Mouse (Mus musculus) midbrain, embryonic 12.5 days (tissue): ENCODE data around the gene Sik1. TPM values are rescaled to one million over a fixed set of nuclear protein-coding genes. Genes with fewer than 3 reads are reported as not detected.

Source experiments
- ATAC-seq: fragments of 200-750 bp; cut with Nextera tagmentation; 2 replicates; pipeline ENCODE4 v1.8.0; 2017; ENCODE audit warnings: low read depth, moderate TSS enrichment, moderate library complexity; ENCODE audit not compliant: low FRiP score
- H3K27ac ChIP-seq: fragments of 300-500 bp; sonication (generic); replicated peaks from 2 replicates; pipeline ENCODE4 v1.5.1; 2016; ENCODE audit warnings: mild to moderate bottlenecking
- H3K27me3 ChIP-seq: fragments of 300-500 bp; sonication (generic); 2 replicates; pipeline ENCODE4 v1.6.1; 2016; ENCODE audit warnings: mild to moderate bottlenecking
- H3K36me3 ChIP-seq: fragments of 300-500 bp; sonication (generic); 2 replicates; pipeline ENCODE4 v1.6.1; 2016
- H3K4me1 ChIP-seq: fragments of 300-500 bp; sonication (generic); 2 replicates; pipeline ENCODE4 v1.6.1; 2016
- H3K4me2 ChIP-seq: fragments of 300-500 bp; sonication (generic); replicated peaks from 2 replicates; pipeline ENCODE4 v1.6.1; 2016; ENCODE audit warnings: mild to moderate bottlenecking, moderate library complexity
- H3K4me3 ChIP-seq: fragments of 300-500 bp; sonication (generic); 2 replicates; pipeline ENCODE4 v1.5.1; 2016; ENCODE audit warnings: mild to moderate bottlenecking
- H3K9ac ChIP-seq: fragments of 300-500 bp; sonication (generic); replicated peaks from 2 replicates; pipeline ENCODE4 v1.6.1; 2016; ENCODE audit warnings: mild to moderate bottlenecking, moderate library complexity
- H3K9me3 ChIP-seq: fragments of 300-500 bp; sonication (generic); 2 replicates; pipeline ENCODE4 v1.6.1; 2016; ENCODE audit warnings: mild to moderate bottlenecking
- WGBS: fragments of 180-500 bp; shearing (Covaris S2); methylation state at CpG from one replicate; pipeline ENCODE4 v1.1.7; 2016; 5-methylcytosine and 5-hydroxymethylcytosine counted together
- polyA plus RNA-seq: library from polyadenylated mRNA; unstranded; fragments of >200 nt; fragmentation: Nextera tagmentation; extraction: Ambion mirVana; gene quantifications from 2 replicates; pipeline ENCODE4 v1.2.1, GENCODE M21; 2016

Gene Sik1
- polyA plus RNA-seq, 1 experiment from 2014 or later, result 14.6 TPM

DNA sequence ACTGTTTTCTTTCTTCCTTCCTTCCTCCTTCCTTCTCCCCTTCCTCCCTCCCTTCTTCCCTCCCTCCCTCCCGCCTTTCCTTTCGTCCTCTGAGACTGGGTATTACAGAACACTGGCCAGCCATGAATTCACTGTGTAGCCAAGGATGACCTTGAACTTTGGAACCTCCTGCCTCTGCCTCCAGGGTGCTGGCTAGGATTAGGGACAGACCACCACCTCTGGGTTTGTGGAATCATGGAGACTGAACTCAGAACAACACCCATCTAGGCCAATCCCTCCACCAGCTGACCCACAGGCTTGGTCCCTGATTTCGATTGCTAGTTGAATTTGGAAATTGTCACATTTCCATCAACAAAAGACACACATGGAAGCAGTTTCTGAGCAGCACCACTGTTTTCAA is 49.1 kb downstream of the Sik1 start:
- no peak overlapping the region for H3K27ac ChIP-seq

DNA sequence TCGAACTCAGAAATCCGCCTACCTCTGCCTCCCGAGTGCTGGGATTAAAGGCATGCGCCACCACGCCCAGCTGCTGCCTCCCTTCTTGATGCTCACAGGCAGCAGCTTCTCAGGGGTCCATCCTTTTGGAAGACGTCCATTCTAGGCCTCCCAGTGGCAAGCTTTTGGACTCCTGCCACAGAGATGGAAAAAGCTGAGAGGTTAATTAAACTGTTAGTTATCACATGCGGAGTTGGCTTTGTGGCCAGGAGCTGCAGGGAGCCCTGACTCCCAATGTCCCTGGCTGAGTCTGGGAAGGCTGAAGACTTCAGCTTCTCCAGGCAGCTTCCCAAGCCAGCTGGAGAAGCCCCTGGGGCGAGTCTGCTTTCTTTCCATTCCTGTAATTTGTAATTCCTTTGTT is 49.6 kb downstream of the Sik1 start:
- H3K9me3 ChIP-seq, result no peaks in the 10 kb centered on the region
- 18% methylated on average over 8 of the region's 8 CpGs for WGBS

More for the DNA sequence above, 49.1 kb downstream of the Sik1 start:
- Histone ChIP-seq H3K36me3 (no peaks in the 10 kb centered on the region), H3K27me3 (peaks cover 4% of the 10 kb centered on the region; the same call in 1 of the 2 replicates), H3K9ac (no peak overlapping the region), H3K4me2 (no peak overlapping the region), H3K9me3 (no peaks in the 10 kb centered on the region), H3K4me1 (peaks cover 3% of the 10 kb centered on the region; the same call in 1 of the 2 replicates), H3K4me3 (no peak overlapping the region)
- no peak for ATAC-seq
- WGBS, result 60% methylated on average over 3 of the region's 3 CpGs

DNA sequence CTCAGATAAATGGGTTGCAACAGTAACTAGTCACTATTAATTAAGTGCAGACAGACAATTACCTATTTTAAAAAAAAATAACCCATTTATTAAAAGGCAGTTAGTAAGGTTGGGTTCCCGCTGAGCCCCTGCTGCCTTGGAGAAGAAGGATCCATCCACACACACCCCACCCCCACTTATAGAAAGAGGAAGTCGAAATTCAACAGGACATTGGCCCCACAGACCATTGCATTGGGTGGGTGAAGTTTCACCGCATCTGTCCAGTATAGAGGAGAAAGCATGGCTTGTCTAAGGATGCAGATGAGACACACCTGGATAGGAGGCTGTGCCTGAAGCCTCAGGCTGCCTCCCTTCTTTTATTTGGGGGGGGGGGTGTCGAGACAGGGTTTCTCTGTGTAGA is 50.0 kb downstream of the Sik1 start:
- no peak for ATAC-seq
- peaks cover 4% of the 10 kb centered on the region; the same call in 1 of the 2 replicates for H3K27me3 ChIP-seq
- no peak overlapping the region for H3K4me3 ChIP-seq
- no peaks in the 10 kb centered on the region for H3K9me3 ChIP-seq
- no peak overlapping the region for H3K9ac ChIP-seq
- peaks cover 3% of the 10 kb centered on the region; the same call in 1 of the 2 replicates for H3K4me1 ChIP-seq
- no peaks in the 10 kb centered on the region for H3K36me3 ChIP-seq
- H3K4me2 ChIP-seq, result no peak overlapping the region
- WGBS, result 80% methylated on average over 4 of the region's 4 CpGs
- no peak overlapping the region for H3K27ac ChIP-seq

More for the DNA sequence above, 49.6 kb downstream of the Sik1 start:
- Histone ChIP-seq H3K4me1 (peaks cover 3% of the 10 kb centered on the region; the same call in 1 of the 2 replicates), H3K4me2 (no peak overlapping the region), H3K36me3 (no peaks in the 10 kb centered on the region), H3K4me3 (no peak overlapping the region), H3K27ac (no peak overlapping the region), H3K27me3 (peaks cover 4% of the 10 kb centered on the region; the same call in 1 of the 2 replicates), H3K9ac (no peak overlapping the region)
- no peak for ATAC-seq

GRCm38 (mm10) chr17:31802272-31803017 is 53.2 kb downstream of the Sik1 start:
- 0 out of 2 replicates have a peak, but pooled peaks cover 3% of the 10 kb centered on the region for H3K4me1 ChIP-seq
- H3K4me2 ChIP-seq, result no peak overlapping the region
- no peak overlapping the region for H3K4me3 ChIP-seq
- H3K9me3 ChIP-seq, result no peaks in the 10 kb centered on the region
- H3K9ac ChIP-seq, result no peak overlapping the region
- ATAC-seq, result no peak
- no peaks in the 10 kb centered on the region for H3K36me3 ChIP-seq
- 60% methylated on average over 7 of the region's 7 CpGs for WGBS
- peaks cover 9% of the 10 kb centered on the region; the same call in 1 of the 2 replicates for H3K27me3 ChIP-seq
- no peak overlapping the region for H3K27ac ChIP-seq

DNA sequence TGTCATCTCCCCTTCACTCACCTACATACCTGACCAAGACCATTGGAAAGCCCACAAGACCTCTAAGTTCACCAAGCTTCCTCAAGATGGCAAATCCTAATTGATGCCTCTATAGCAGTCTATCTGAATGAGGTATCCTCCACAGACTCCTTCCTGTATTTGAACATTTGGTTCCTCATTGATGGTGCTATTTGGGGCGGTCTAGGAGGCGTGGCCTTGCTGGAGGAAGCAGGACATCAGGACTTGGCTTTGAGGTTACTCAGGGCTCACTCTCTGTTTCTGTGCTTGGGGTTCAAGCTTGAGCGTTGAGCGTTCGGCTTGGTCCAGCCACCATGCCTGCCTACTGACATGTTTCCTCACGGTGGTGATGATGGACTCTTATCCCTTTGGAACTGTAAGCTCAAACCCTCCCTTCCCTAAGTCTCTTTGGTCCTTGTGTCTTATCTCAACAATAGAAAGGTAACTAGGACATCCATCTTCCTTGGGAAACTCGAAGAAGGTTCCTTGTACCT is 54.7 kb downstream of the Sik1 start:
- H3K9ac ChIP-seq, result no peak overlapping the region
- H3K27ac ChIP-seq, result no peak overlapping the region
- H3K4me3 ChIP-seq, result no peak overlapping the region
- no peak for ATAC-seq
- no peaks in the 10 kb centered on the region for H3K9me3 ChIP-seq
- H3K27me3 ChIP-seq, result peaks cover 9% of the 10 kb centered on the region; the same call in 1 of the 2 replicates
- H3K36me3 ChIP-seq, result no peaks in the 10 kb centered on the region
- 89% methylated on average over 7 of the region's 7 CpGs for WGBS
- 0 out of 2 replicates have a peak, but pooled peaks cover under 1% of the 10 kb centered on the region for H3K4me1 ChIP-seq
- H3K4me2 ChIP-seq, result no peak overlapping the region

- Histone ChIP-seq H3K27ac (no peak overlapping the region), H3K4me1 (peaks cover 27% of the 10 kb centered on the region), H3K36me3 (no peaks in the 10 kb centered on the region), H3K27me3 (peaks cover 31% of the 10 kb centered on the region), H3K9me3 (no peaks in the 10 kb centered on the region), H3K4me3 (no peak overlapping the region), H3K4me2 (no peak overlapping the region), H3K9ac (no peak overlapping the region)
- no peak for ATAC-seq
- WGBS, result 93% methylated on average over 4 of the region's 4 CpGs
These were observed 59.7 kb downstream of the Sik1 start for GRCm38 (mm10) chr17:31795893-31796292.

Other genes starting within 250 kb of the Sik1 start
- gene Cbs, start 218.6 kb downstream of the Sik1 start, polyA plus RNA-seq, result 1.2 and 1.3 TPM in 2 replicates
- 325 TPM in 2 replicates for gene U2af1, start 196.9 kb downstream of the Sik1 start, polyA plus RNA-seq
- 0.18 TPM in 1 of 2 replicates, not detected in the other for gene Cryaa, start 178.0 kb downstream of the Sik1 start, polyA plus RNA-seq
- gene Rrp1b, start 180.3 kb upstream of the Sik1 start, polyA plus RNA-seq, result 50.6 and 54.5 TPM in 2 replicates
- gene Hsf2bp, start 180.5 kb upstream of the Sik1 start, polyA plus RNA-seq, result 0.62 and 0.66 TPM in 2 replicates